Mouse (Mus musculus): ENCODE measurements at regions not wholly inside any gene's neighbourhood (a gene's known extent, or its start where the extent isn't known, plus 50 kb on each side); places are given as distances from the start of the nearest gene placed in this dataset.

GRCm38 (mm10) chr13:91274131-91274530, 50.4 kb upstream of the Atg10 start:
- DNase-seq (ENCODE audit: low read depth, low spot score), result no peak

DNA sequence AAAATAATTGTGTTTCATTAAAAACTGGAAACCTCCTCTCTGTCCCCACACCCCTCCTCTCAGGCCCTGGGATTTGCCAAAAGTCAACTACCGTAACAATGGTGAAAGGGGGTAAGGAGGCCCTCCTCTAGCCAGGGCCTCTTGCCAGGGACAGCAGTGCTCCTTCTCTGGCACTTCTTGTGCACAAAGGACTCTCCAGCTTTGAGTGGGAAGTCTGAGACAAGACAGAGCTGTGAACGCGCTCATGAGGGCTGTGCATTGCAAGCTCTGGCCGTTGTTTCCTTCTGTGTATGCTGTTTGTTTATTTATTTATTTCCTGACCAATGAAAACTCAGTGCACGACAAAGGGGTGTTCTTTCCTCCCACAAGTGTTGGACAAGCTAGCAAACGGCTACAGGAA, 50.8 kb upstream of the Atg10 start:
- no peak for DNase-seq (ENCODE audit: low read depth, low spot score)

DNA sequence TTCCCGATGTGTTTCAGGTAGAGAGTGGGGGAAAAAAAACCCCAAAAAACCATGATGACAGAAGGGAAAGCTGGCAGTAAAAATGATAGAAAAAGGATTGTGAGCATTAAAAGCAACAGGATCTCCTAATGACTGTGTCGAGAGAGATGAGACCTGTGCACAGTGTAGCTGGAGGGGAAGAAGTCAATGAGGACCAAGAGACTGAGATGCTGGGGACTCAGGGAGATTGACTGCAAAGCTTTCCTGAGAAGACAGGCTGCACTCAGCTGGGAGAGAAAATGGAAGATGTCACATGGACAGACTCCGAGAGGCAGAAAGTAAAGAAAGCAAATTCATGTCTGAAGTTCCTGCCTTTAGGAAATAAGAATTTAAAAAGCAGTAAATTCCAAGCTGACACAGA, 55.7 kb upstream of the Atg10 start:
- no peak for DNase-seq (ENCODE audit: low read depth, low spot score)

GRCm38 (mm10) chr13:91295552-91296170, 71.9 kb upstream of the Atg10 start:
- no peak for DNase-seq (ENCODE audit: low read depth, low spot score)

DNA sequence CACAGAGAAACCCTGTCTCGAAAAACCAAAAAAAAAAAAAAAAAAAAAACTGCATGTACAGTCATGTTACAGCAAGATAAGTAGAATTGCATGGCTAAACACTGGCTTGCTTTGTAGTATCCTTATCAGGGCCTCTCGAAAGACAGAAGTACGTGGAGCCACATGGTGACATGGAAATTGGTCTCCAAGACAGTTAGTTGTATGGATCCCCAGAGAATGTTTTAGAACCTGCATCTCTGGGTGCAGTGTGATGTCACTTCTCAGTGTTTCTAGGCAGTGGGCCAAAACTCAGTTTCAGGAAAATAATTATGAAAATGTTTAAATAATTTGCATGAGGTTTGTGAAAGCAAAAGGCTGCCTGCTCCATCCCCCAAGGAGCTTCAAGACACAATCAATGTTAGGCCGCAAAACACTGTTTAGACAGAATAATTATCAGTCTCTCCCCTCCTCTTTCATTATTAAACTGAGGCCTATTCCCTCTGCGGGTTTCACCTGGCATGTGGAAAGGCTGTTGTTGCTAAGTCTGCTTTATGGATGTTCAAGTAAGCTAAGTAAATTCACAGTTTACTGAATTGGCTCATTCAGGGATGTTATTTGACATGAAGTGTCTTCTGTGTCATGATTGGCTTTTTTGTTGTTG, 72.9 kb upstream of the Atg10 start:
- DNase-seq (ENCODE audit: low read depth, low spot score), result no peak

GRCm38 (mm10) chr13:91301849-91302248, 78.1 kb upstream of the Atg10 start:
- no peak for DNase-seq (ENCODE audit: low read depth, low spot score)

- peak; percentile 5 for DNase-seq (ENCODE audit: low read depth, low spot score)
These were observed 82.1 kb upstream of the Atg10 start for GRCm38 (mm10) chr13:91305697-91306405.

DNA sequence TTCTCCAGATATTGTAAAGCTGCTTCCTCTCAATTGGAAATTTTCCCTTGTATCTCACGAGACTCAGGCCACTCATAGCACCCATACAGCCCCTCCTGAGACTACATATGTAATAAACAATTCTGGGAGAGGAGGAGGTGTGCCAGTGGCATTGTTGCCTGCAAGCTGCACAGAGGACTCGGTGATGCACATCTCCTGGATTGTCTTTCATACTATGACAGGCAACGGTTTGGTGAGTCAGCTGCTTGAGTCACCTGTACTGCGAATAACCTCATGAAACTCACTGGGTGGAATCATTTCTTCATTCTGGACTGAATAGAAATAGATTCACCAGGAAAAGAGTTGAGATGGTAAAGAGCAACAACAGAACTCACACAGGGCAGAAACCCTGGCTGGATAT, 82.8 kb upstream of the Atg10 start:
- no peak for DNase-seq (ENCODE audit: low read depth, low spot score)

DNA sequence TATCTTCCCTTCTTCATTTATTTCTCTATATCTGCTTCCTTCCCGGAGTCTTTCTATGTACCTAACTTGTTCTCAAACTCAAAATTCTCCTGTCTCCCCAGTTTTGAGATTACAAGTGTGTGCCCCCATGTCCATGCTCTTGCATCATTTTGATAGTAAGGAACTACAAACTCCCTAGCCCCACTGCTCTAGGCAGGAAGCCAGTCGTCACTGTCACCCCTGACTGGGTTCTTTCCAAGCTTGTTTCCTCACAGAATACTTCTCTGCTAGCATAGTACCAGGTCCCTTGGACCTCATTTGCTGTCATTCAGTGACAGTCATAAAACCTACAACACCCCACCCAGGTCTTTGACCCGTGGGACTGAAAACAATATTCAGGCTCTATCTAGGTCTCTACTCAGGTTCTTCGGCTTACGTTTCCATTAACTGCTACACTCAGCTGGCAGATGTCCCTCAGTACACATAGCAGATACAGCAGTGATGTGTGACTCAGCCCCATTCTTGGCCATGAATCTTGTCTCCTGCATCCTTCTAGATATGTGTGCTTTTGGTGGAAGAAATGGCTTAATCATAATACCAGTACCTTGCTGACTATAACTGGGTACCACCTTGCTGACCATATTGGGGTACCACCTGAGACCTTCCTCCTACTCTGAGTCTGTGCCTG, 89.3 kb upstream of the Atg10 start:
- DNase-seq (ENCODE audit: low read depth, low spot score), result no peak

- DNase-seq (ENCODE audit: low read depth, low spot score), result no peak
These were observed 98.6 kb upstream of the Atg10 start for GRCm38 (mm10) chr13:91322331-91322730.

DNA sequence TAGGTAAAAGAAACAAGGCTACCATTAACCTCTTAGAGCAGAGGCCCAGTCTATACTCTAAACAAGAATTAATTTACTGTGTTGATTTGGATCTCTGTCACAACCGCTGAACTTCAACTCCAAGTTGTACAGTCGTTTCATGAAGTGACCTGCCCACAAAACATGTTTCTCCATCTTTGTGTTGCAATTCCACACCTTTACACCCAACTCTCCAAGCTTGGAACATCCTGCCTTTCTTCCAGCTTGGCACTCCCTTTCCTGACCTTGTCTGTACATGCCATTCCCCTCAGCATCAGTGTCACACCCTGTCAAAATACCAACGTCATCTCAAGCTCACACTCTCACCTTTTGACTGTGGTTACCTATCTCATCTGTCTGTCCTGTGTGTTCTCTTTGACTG, 103.1 kb upstream of the Atg10 start:
- DNase-seq (ENCODE audit: low read depth, low spot score), result no peak

DNA sequence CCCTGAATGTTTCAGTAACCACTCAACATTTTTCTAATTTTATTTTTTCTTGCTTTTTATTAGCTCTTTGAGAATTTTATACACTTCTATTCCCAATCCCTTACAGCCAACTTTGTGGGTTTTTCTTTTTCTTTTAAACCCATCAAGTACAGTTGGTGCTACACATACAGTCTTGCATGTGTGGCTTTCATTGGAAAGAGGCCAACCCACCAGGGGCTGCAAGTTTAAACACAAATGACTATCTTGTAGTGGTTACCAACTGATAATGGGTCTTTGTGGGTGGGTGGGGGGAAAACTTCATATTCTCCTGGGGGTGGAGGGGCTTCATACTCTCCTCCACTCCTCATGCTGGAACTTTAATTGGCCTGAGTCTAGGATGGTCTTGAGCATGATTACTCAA, 110.5 kb upstream of the Atg10 start:
- DNase-seq (ENCODE audit: low read depth, low spot score), result no peak

- DNase-seq (ENCODE audit: low read depth, low spot score), result no peak
These were observed 115.9 kb upstream of the Ssbp2 start for GRCm38 (mm10) chr13:91344139-91344538.

- DNase-seq (ENCODE audit: low read depth, low spot score), result no peak
These were observed 111.5 kb upstream of the Ssbp2 start for GRCm38 (mm10) chr13:91348489-91349083.

- no peak for DNase-seq (ENCODE audit: low read depth, low spot score)
These were observed 107.8 kb upstream of the Ssbp2 start for GRCm38 (mm10) chr13:91352311-91352710.

GRCm38 (mm10) chr13:91356516-91356915, 103.6 kb upstream of the Ssbp2 start:
- DNase-seq (ENCODE audit: low read depth, low spot score), result no peak

GRCm38 (mm10) chr13:91360121-91360520, 100.0 kb upstream of the Ssbp2 start:
- DNase-seq (ENCODE audit: low read depth, low spot score), result no peak

- DNase-seq (ENCODE audit: low read depth, low spot score), result no peak
These were observed 94.7 kb upstream of the Ssbp2 start for GRCm38 (mm10) chr13:91365270-91365952.

- no peak for DNase-seq (ENCODE audit: low read depth, low spot score)
These were observed 93.5 kb upstream of the Ssbp2 start for GRCm38 (mm10) chr13:91366540-91366939.

DNA sequence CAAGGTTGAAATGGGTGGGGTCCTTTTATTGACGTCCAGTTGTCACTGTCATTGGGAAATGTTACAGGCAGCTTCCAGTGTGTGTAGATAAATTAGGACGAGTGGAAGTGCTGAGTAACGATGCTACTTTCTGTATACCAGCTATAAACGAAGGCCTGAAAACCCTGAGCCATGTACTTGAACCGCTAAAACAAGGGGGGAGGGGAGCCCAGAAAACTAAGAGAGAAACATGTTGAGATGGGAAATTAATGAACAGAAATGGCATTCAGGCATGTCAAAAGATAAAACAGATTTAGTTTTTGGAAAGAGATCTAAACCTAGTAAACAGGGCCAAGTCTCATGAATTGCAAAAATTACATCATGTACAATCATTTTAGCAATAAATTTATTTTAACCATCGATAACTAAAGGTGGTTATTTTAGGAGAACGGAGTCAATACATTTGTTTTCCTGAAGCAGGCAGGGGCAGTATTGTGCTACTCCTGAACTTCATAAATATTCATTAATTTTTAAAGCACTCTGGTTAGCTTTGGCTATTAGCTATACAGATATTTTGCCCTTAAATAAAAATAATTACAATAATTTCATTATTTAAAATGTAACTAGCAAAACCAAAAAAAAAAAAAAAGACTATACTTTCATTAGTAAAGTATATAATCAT, 92.1 kb upstream of the Ssbp2 start:
- DNase-seq (ENCODE audit: low read depth, low spot score), result no peak

- no peak for DNase-seq (ENCODE audit: low read depth, low spot score)
These were observed 91.4 kb upstream of the Ssbp2 start for GRCm38 (mm10) chr13:91368664-91369063.
